15 mouse cellular contexts compared by ENCODE assay signal in the genomic region with DNA sequence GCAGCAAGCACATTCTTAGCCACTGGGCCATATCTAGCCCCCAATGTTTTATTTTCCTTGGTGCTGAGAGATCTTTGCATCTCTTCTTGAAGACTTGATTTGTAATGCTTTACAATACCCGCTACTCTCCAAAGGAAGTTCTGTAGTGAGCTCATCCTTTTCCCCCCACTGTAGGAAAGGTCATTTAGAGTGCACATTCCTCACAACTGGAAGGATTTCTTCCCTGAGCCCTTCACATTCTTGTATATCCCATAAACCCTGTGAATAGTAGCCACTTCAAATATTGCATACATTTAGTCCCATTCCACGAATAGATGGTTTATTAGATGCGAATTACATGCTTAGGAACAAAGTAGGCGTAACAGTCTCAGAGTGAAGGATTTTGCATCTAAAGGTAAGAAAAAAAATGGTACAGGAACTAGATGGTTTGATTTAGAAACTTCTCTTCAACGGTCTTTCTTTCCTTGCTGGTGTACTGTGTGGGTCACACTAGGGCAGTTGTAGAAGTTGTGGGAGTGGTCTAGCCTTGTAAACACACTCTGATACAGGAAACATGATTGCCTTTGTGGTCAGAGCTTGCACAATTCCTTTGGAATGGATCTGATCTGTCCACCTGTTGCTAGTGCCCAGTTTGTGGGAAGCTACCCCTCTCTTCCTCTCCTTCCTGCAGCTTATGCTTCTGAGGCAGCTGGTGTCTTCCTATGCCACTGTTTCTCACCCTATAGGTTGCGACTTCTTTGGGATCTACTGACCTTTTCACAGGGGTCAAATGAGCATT.
DNase-seq lines count a peak whose midpoint lies in the region; ATAC-seq and TF ChIP-seq lines count a peak whose summit lies in the region.
"Had no signal": no experiment of that assay in that cellular context is flagged by ENCODE, and none has a peak within 500 bp of the region (broad histone marks: within the 10 kb centered on the region; RNA-seq: fewer than 3 reads in every experiment).

No protein-coding gene starts in this region.

- no peaks in the 10 kb centered on the region for H3K9me3 ChIP-seq in kidney, postnatal 0 days (replicated peaks; ENCODE audit: low read length)
- H3K9me3 ChIP-seq in embryonic facial prominence, embryonic 15.5 days (replicated peaks) = no peaks in the 10 kb centered on the region
- H3K9me3 ChIP-seq: forebrain, embryonic 12.5 days had no signal

- H3K9ac ChIP-seq in kidney, postnatal 0 days (ENCODE audit: low read depth, low read length) = no peak overlapping the region
- no peak overlapping the region for H3K9ac ChIP-seq in embryonic facial prominence, embryonic 15.5 days
- H3K9ac ChIP-seq: forebrain, embryonic 12.5 days had no signal

- peak; percentile 46 for DNase-seq in embryo, embryonic 10.5 days (ENCODE audit: low spot score)
- no peak for DNase-seq in embryo, embryonic 11 days
- DNase-seq in kidney, postnatal 0 days (ENCODE audit: low spot score) = peak; percentile 74
- no peak for DNase-seq in kidney, adult 18-20 months
- no peak for DNase-seq in spleen, adult 12 weeks (ENCODE audit: low spot score)
- DNase-seq in adrenal gland, postnatal 4 days (ENCODE audit: low spot score in 2 of 2) = no peak
- DNase-seq: cerebellum, adult 11 months; gastrocnemius, postnatal 10 days; heart, postnatal 36 days; layer of hippocampus, adult 9-11 months; left cerebral cortex, postnatal 4 days had no signal

- ATAC-seq in kidney, postnatal 0 days (replicated peaks; ENCODE audit: low FRiP score, low read depth) = no peak
- no peak for ATAC-seq in embryonic facial prominence, embryonic 15.5 days (ENCODE audit: insufficient number of reproducible peaks, low FRiP score, low TSS enrichment, low read depth)
- ATAC-seq: inflammation-experienced regulatory T-cells, adult 6 months had no signal

- H3ac ChIP-seq in myocyte (ENCODE audit: control insufficient read depth, insufficient read length) = no peak overlapping the region

- H3K27me3 ChIP-seq in kidney, postnatal 0 days (ENCODE audit: insufficient read depth, low read length) = no peaks in the 10 kb centered on the region
- H3K27me3 ChIP-seq in embryonic facial prominence, embryonic 15.5 days = no peaks in the 10 kb centered on the region
- no peaks in the 10 kb centered on the region for H3K27me3 ChIP-seq in myocyte (ENCODE audit: control insufficient read depth, insufficient read depth, insufficient read length)
- H3K27me3 ChIP-seq: forebrain, embryonic 12.5 days had no signal

- no peak for TF ChIP-seq POLR2A in myocyte (IDR thresholded peaks at IDR 0.05; ENCODE audit: insufficient read length, low read depth)

- no peak overlapping the region for H3K27ac ChIP-seq in kidney, postnatal 0 days
- peak overlapping the region; percentile 29; the same call in 1 of the 2 replicates for H3K27ac ChIP-seq in embryonic facial prominence, embryonic 15.5 days (replicated peaks)
- H3K27ac ChIP-seq: forebrain, embryonic 12.5 days had no signal

- WGBS in kidney, postnatal 0 days = 63% methylated on average over 6 of the region's 6 CpGs
- 70% methylated on average over 6 of the region's 6 CpGs for WGBS in embryonic facial prominence, embryonic 15.5 days

- H3K4me3 ChIP-seq in kidney, postnatal 0 days (replicated peaks; ENCODE audit: low read depth, low read length) = no peak overlapping the region
- H3K4me3 ChIP-seq in embryonic facial prominence, embryonic 15.5 days (replicated peaks) = no peak overlapping the region
- no peak overlapping the region for H3K4me3 ChIP-seq in myocyte
- H3K4me3 ChIP-seq: forebrain, embryonic 12.5 days had no signal

- H3K79me2 ChIP-seq in myocyte (ENCODE audit: control insufficient read depth, insufficient read depth) = no peaks in the 10 kb centered on the region

- H3K4me2 ChIP-seq in kidney, postnatal 0 days (ENCODE audit: low read length) = no peak overlapping the region
- H3K4me2 ChIP-seq in embryonic facial prominence, embryonic 15.5 days (replicated peaks) = no peak overlapping the region
- H3K4me2 ChIP-seq in myocyte (ENCODE audit: low read depth) = peak overlapping the region; percentile 10
- H3K4me2 ChIP-seq: forebrain, embryonic 12.5 days had no signal

- H3K4me1 ChIP-seq in kidney, postnatal 0 days (replicated peaks; ENCODE audit: insufficient read depth, low read length) = peaks cover 11% of the 10 kb centered on the region; the same call in 1 of the 2 replicates
- peaks cover 19% of the 10 kb centered on the region for H3K4me1 ChIP-seq in embryonic facial prominence, embryonic 15.5 days
- H3K4me1 ChIP-seq: forebrain, embryonic 12.5 days had no signal

- TF ChIP-seq CTCF in kidney, postnatal 0 days (IDR thresholded peaks at IDR 0.05; ENCODE audit: low read depth) = no peak

- H3K36me3 ChIP-seq in kidney, postnatal 0 days (ENCODE audit: insufficient read depth, low read length) = no peaks in the 10 kb centered on the region
- no peaks in the 10 kb centered on the region for H3K36me3 ChIP-seq in embryonic facial prominence, embryonic 15.5 days
- H3K36me3 ChIP-seq in myocyte (ENCODE audit: control insufficient read depth, insufficient read depth) = no peaks in the 10 kb centered on the region
- H3K36me3 ChIP-seq: forebrain, embryonic 12.5 days had no signal

TF ChIP-seq in myocyte, 11 proteins besides CTCF, POLR2A, EP300 and RAD21:
- TF ChIP-seq MYOG (IDR thresholded peaks at IDR 0.05; ENCODE audit: control insufficient read depth in 1 of 3, insufficient read depth in 1 of 3, insufficient read length in 2 of 3, low read depth in 2 of 3) (peak in 1 of 3 experiments; percentile 85), POLR2AphosphoS2 (IDR thresholded peaks at IDR 0.05; ENCODE audit: insufficient read length, low read depth) (no peak), MYOD1 (IDR thresholded peaks at IDR 0.05; ENCODE audit: control insufficient read depth in 1 of 3, insufficient read length in 2 of 3, low read depth in 2 of 3) (peak in 2 of 3 experiments; percentile 94 to 95), TCF3 (IDR thresholded peaks at IDR 0.05; ENCODE audit: insufficient read length, low read depth) (no peak), CEBPB (IDR thresholded peaks at IDR 0.05; ENCODE audit: insufficient read depth, poor library complexity, severe bottlenecking) (peak; percentile 94), TCF12 (IDR thresholded peaks at IDR 0.05; ENCODE audit: insufficient read depth, poor library complexity, severe bottlenecking) (peak; percentile 34)

Comparison
In these comparisons a context has a peak if more than half of its experiments do, and no peak if none do; other contexts are left out.
1. DNase-seq: peak in embryo, embryonic 10.5 days (single experiment) and kidney, postnatal 0 days (single experiment); none in embryo, embryonic 11 days (single experiment), kidney, adult 18-20 months (single experiment), spleen, adult 12 weeks (single experiment) and adrenal gland, postnatal 4 days (0 of 2).